Mouse (Mus musculus): Measurements from ENCODE around the gene Prkn. TPM values are rescaled to one million over a fixed set of nuclear protein-coding genes. Genes with fewer than 3 reads are reported as not detected.

Gene Prkn
- polyA plus RNA-seq, 1 experiment from 2014 or later = 2.6 TPM

DNA sequence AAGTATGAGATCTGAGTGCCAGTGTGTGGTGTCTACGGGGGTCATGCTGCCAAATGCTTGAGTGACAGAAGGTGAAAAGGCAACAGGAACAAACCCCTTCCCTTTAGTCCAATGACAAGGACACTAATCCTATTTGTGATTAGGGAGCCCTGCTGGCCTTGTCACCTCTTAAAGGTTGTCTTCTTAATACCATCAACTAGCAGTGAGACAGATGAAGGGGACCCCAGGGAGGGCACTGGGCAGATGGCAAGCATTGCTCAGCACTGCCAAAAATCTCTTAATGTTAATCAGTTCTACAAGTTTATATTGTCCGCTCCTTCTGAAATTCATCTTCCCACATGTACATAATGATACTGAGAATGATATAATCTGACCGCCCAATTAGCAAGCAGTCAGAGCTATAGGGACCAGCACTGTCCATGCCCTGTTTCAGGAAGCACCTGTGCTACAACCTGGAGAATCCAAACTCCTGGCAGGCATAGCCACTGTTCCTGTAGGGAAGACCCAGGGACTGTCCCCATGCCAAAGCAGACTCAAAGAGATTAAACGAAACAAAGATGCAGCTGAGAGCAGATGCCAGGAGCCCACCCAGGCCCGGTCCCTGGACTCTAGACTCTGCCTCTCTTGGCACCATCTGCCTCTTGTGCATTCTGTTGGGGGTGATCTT, 1250.2 kb downstream of the Prkn start:
- Histone ChIP-seq H3K27me3 (no peaks in the 10 kb centered on the region), H3K9ac (no peak overlapping the region), H3K4me1 (no peaks in the 10 kb centered on the region), H3K36me3 (no peaks in the 10 kb centered on the region), H3K4me2 (no peak overlapping the region), H3K9me3 (no peaks in the 10 kb centered on the region), H3K4me3 (no peak overlapping the region), H3K27ac (no peak overlapping the region)
- WGBS = 80% methylated on average over 5 of the region's 5 CpGs
- no peak for ATAC-seq (ENCODE audit: insufficient number of reproducible peaks, low FRiP score, low TSS enrichment, low read depth)

DNA sequence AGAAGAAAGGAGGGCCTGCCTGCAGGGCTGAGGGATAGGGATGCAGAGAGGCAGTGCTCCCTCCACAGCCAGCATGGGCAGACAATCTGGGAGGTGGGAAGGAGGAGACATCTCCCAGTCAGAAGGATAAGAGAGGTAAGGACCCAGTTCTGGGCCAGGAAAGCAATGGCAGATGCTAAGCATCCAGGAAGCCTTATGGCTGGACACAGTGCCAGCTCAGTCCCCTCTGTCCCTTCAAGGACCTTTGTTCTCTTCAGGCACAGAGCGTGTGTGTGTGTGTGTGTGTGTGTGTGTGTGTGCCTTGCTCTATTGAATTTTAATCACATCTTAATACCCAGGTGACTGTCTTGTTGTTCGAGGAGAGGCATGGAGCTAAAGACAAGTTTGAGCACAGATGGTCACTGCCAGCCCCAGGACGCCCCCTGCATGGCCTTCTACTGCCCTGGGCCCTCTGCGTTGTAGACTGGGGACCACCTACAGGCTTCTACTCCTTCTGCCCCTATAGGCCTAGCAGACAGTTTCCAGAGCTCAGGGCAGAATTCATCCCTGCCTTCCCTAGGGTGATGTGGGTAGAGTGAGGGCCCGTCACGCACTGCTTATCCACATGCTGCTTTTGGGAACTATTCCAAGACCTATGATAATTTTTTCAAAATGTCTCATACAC, 1252.8 kb downstream of the Prkn start:
- no peak for ATAC-seq (ENCODE audit: insufficient number of reproducible peaks, low FRiP score, low TSS enrichment, low read depth)

DNA sequence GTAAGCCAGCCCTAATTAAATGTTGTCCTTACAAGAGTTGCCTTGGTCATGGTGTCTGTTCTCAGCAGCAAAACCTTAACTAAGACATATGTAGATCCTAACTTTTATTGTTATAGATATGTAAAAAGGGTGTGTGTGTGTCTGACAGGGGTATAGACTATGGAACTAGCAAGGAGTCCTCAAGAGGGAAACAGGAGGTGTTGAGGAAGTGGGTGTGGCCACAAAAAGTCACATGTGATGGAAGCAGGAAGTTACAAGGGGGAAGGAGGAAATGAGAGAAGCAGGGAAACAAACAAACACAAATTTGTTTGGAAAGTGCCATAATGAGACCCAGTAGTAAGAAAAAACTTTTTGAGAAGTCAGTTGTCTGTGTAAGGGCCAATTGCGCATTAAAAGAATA, 1253.8 kb downstream of the Prkn start:
- Histone ChIP-seq H3K27ac (no peak overlapping the region), H3K36me3 (no peaks in the 10 kb centered on the region), H3K4me1 (no peaks in the 10 kb centered on the region), H3K4me2 (no peak overlapping the region), H3K9ac (no peak overlapping the region), H3K4me3 (no peak overlapping the region), H3K27me3 (no peaks in the 10 kb centered on the region), H3K9me3 (no peaks in the 10 kb centered on the region)
- no peak for ATAC-seq (ENCODE audit: insufficient number of reproducible peaks, low FRiP score, low TSS enrichment, low read depth)
- 96% methylated on average over 1 of the region's 1 CpGs for WGBS

More for the DNA sequence above, 1252.8 kb downstream of the Prkn start:
- no peak overlapping the region for H3K9ac ChIP-seq
- no peaks in the 10 kb centered on the region for H3K4me1 ChIP-seq
- H3K27me3 ChIP-seq = no peaks in the 10 kb centered on the region
- no peak overlapping the region for H3K27ac ChIP-seq
- no peaks in the 10 kb centered on the region for H3K36me3 ChIP-seq
- 88% methylated on average over 6 of the region's 6 CpGs for WGBS
- H3K9me3 ChIP-seq = no peaks in the 10 kb centered on the region
- H3K4me3 ChIP-seq = no peak overlapping the region
- H3K4me2 ChIP-seq = no peak overlapping the region

DNA sequence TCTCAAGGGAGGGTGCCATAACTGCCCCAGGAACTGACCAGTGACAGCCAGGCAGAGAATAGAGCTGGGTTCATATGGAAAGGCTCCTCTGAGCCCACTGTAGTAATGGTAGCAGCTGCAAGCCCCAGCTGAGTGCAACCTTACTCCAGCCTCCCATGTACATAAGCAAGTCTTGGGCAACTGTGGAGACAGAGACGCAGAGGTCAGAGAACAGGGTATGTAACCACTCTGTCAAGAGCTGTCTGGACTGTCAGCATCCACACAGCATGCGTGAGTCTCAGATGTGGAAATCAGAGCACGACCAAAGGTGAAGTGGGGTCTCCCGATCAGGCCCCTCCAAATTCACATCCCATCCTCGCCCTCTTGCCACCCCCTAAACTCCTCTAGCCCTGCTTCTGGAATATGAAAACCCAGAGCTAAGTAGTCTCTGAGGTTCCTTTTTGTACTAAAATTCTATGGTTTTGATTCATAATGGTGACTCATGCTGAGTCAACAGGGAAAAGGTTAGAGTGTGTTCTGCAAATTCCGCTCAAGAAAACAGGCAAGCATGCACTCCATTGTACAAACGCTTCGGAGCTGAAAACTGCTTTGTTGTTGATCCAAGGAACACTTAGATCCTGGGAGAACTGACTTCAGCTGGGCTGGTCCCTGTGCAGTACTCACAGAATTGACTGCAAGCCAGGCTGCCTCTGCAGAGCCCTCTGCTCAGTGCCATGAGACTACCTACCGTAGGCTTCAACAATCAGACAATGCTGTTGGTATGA, 1254.8 kb downstream of the Prkn start:
- no peak overlapping the region for H3K27ac ChIP-seq
- H3K36me3 ChIP-seq = no peaks in the 10 kb centered on the region
- no peaks in the 10 kb centered on the region for H3K4me1 ChIP-seq
- H3K9me3 ChIP-seq = 0 out of 2 replicates have a peak, but pooled peaks cover 3% of the 10 kb centered on the region
- H3K27me3 ChIP-seq = no peaks in the 10 kb centered on the region
- WGBS = 78% methylated on average over 9 of the region's 9 CpGs
- no peak overlapping the region for H3K9ac ChIP-seq
- ATAC-seq (ENCODE audit: insufficient number of reproducible peaks, low FRiP score, low TSS enrichment, low read depth) = no peak
- no peak overlapping the region for H3K4me2 ChIP-seq
- no peak overlapping the region for H3K4me3 ChIP-seq

DNA sequence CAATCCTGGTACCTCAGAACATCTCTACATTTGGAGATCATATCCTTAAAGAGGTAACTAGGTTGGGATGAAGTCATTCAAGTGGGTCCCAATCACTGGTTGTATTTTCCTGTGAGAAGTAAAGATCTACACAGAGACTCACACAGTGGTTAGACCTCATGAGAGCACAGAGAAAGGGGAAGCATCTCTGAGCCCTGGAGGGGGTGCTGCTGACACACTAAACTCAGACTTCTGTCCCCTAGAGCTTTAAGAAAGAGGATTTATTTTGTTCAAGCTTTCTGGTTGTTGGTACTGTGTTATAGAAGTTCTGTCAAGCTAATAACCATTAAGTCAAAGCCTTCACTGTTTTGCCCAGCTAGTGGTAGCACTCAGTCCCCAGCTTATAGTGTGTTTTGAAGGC, 1259.2 kb downstream of the Prkn start:
- H3K27me3 ChIP-seq = no peaks in the 10 kb centered on the region
- H3K4me3 ChIP-seq = no peak overlapping the region
- H3K27ac ChIP-seq = no peak overlapping the region
- 0 out of 2 replicates have a peak, but pooled peaks cover 4% of the 10 kb centered on the region for H3K9me3 ChIP-seq
- H3K9ac ChIP-seq = no peak overlapping the region
- no peak for ATAC-seq (ENCODE audit: insufficient number of reproducible peaks, low FRiP score, low TSS enrichment, low read depth)
- H3K36me3 ChIP-seq = no peaks in the 10 kb centered on the region
- H3K4me1 ChIP-seq = no peaks in the 10 kb centered on the region
- no peak overlapping the region for H3K4me2 ChIP-seq

DNA sequence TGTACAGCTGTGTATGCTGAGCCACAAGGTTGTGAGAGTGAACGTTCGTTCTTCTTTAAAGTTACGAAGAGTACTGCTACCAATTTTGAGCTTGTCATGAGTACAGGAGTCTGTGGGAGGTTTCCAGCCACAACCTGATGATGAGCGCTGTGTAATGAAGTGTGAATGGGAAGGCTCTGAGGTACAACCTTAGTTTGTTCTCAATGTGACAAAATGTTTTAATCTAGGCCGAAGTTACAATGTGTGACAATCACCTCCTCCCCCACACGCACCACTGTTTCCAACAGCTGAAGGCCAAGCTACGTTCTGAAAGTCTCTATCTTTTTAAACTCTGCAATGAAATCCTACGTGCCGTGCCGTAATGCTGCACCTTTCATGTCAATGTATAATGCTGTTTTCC, 1262.1 kb downstream of the Prkn start:
- no peak for ATAC-seq (ENCODE audit: insufficient number of reproducible peaks, low FRiP score, low TSS enrichment, low read depth)
- no peaks in the 10 kb centered on the region for H3K27me3 ChIP-seq
- H3K4me3 ChIP-seq = no peak overlapping the region
- no peak overlapping the region for H3K9ac ChIP-seq
- 92% methylated on average over 10 of the region's 10 CpGs for WGBS
- H3K36me3 ChIP-seq = no peaks in the 10 kb centered on the region
- H3K9me3 ChIP-seq = 0 out of 2 replicates have a peak, but pooled peaks cover 4% of the 10 kb centered on the region
- H3K4me1 ChIP-seq = no peaks in the 10 kb centered on the region
- H3K4me2 ChIP-seq = no peak overlapping the region
- no peak overlapping the region for H3K27ac ChIP-seq

DNA sequence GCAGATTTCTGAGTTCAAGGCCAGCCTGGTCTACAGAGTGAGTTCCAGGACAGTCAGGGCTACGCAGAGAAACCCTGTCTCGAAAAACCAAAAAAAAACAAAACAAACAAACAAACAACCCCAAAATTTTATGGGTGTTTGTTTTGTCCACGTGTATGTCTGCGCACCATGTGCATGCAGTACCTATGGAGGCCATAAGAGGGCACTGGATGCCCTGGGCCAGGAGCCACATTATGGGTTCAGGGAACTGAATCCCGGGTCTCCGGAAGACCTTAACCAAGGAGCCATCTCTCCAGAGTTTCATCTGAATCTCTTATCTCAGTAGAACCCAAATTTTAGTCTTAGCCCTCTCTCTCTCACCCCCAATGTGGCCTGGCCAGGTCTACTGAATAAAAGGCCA, 1263.6 kb downstream of the Prkn start:
- H3K27ac ChIP-seq = no peak overlapping the region
- 86% methylated on average over 6 of the region's 6 CpGs for WGBS
- ATAC-seq (ENCODE audit: insufficient number of reproducible peaks, low FRiP score, low TSS enrichment, low read depth) = no peak

DNA sequence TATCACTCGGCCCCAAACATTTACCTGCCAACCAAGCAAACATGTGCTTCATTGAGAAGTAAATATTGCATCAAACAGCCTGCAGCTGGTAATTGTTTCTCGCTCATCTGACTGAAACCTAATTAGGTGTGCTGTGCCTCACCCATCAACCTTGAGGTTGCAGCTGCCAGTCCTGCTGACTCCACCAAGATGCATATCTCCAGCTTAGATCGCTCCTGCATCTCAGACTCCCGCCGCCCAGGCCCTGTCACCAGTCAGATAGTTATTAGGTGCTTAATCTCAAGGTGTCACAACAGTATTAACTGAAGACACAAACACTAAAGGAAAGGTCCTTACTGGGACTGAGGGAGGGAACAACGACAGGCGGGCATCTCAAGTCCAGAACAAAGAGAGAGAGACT, 1264.1 kb downstream of the Prkn start:
- WGBS = 75% methylated on average over 7 of the region's 7 CpGs
- no peak for ATAC-seq (ENCODE audit: insufficient number of reproducible peaks, low FRiP score, low TSS enrichment, low read depth)
- no peaks in the 10 kb centered on the region for H3K36me3 ChIP-seq

More for the DNA sequence above, 1263.6 kb downstream of the Prkn start:
- H3K9me3 ChIP-seq = 0 out of 2 replicates have a peak, but pooled peaks cover 4% of the 10 kb centered on the region
- no peaks in the 10 kb centered on the region for H3K4me1 ChIP-seq
- H3K9ac ChIP-seq = no peak overlapping the region
- H3K4me2 ChIP-seq = no peak overlapping the region
- no peaks in the 10 kb centered on the region for H3K36me3 ChIP-seq
- H3K27me3 ChIP-seq = no peaks in the 10 kb centered on the region
- no peak overlapping the region for H3K4me3 ChIP-seq

DNA sequence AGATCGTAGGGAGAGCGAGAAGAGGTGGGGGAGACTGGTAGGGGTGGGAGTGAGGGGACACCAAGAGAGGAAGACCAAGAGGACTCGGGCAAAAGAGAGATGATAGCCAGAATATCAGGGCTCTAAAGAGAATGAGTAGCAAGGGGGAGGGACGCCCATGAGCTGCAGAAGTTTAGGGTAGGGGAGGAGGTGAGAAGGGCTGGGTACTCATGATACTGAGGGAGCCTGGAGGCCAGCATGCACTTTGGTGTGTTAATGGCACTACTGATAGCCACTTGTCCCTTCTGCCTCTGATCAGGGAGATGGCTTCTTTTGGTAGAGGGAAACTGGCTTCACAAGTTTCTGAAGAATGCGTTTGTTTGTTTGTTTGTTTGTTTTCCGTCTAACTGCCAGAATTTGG, 1264.5 kb downstream of the Prkn start:
- H3K27ac ChIP-seq = no peak overlapping the region
- H3K4me1 ChIP-seq = no peaks in the 10 kb centered on the region
- WGBS = 84% methylated on average over 6 of the region's 6 CpGs
- no peak overlapping the region for H3K4me3 ChIP-seq
- 0 out of 2 replicates have a peak, but pooled peaks cover 4% of the 10 kb centered on the region for H3K9me3 ChIP-seq
- ATAC-seq (ENCODE audit: insufficient number of reproducible peaks, low FRiP score, low TSS enrichment, low read depth) = no peak
- no peak overlapping the region for H3K4me2 ChIP-seq
- H3K27me3 ChIP-seq = no peaks in the 10 kb centered on the region
- H3K36me3 ChIP-seq = no peaks in the 10 kb centered on the region
- no peak overlapping the region for H3K9ac ChIP-seq

More for the DNA sequence above, 1264.1 kb downstream of the Prkn start:
- Histone ChIP-seq H3K27me3 (no peaks in the 10 kb centered on the region), H3K9ac (no peak overlapping the region), H3K9me3 (0 out of 2 replicates have a peak, but pooled peaks cover 4% of the 10 kb centered on the region), H3K27ac (no peak overlapping the region), H3K4me2 (no peak overlapping the region), H3K4me3 (no peak overlapping the region), H3K4me1 (no peaks in the 10 kb centered on the region)

DNA sequence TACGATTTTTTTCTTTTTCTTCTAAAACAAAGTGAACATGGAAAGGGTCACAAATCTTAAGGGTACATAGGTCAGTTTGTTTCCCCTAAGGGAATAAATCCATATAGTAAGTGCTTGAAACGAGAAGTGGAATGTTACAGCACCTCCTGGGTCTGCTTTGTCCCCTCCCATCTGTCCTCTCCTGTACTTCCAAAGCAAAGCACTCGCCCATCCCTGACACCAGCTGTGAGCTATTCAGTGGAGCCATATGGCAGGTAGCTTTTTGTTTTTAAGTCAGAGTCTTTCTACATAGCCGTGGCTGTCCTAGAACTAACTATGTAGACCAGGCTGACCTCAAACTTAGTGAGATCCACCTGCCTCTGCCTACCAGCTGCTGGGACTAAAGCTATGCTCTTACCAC, 1266.1 kb downstream of the Prkn start:
- H3K4me3 ChIP-seq = no peak overlapping the region
- WGBS = 45% methylated on average over 4 of the region's 4 CpGs
- H3K27ac ChIP-seq = no peak overlapping the region
- no peaks in the 10 kb centered on the region for H3K36me3 ChIP-seq
- no peaks in the 10 kb centered on the region for H3K4me1 ChIP-seq
- no peaks in the 10 kb centered on the region for H3K9me3 ChIP-seq
- H3K9ac ChIP-seq = no peak overlapping the region
- H3K4me2 ChIP-seq = no peak overlapping the region
- H3K27me3 ChIP-seq = no peaks in the 10 kb centered on the region
- no peak for ATAC-seq (ENCODE audit: insufficient number of reproducible peaks, low FRiP score, low TSS enrichment, low read depth)
